Mouse (Mus musculus) lung, postnatal 0 days (tissue): ENCODE measurements around the gene Olfr30.

Experiments
- CTCF ChIP-seq: IDR thresholded peaks from 2 replicates; pipeline ENCODE4 v1.5.1; 2016; ENCODE audit warnings: antibody characterized with exemption, mild to moderate bottlenecking
- EP300 ChIP-seq: IDR thresholded peaks from 2 replicates; pipeline ENCODE4 v1.6.1; 2016; ENCODE audit warnings: antibody characterized with exemption, mild to moderate bottlenecking, control low read depth

GRCm38 (mm10) chr11:58408066-58408465, 54.0 kb downstream of the Olfr30 start:
- no peak for TF ChIP-seq CTCF
- TF ChIP-seq EP300 = no peak
